Mouse (Mus musculus) limb, embryonic 13.5 days (tissue): ENCODE measurements around the gene Radil. TPM values are rescaled to one million over a fixed set of nuclear protein-coding genes. Genes with fewer than 3 reads are reported as not detected.

Experiments
- ATAC-seq: fragments of 200-750 bp; cut with Nextera tagmentation; 2 replicates; pipeline ENCODE4 v1.8.0; 2017; ENCODE audit warnings: low read depth, moderate number of reproducible peaks, moderate TSS enrichment; ENCODE audit not compliant: low FRiP score
- H3K27ac ChIP-seq: fragments of 300-500 bp; sonication (generic); 2 replicates; pipeline ENCODE4 v1.5.1; 2015; ENCODE audit warnings: inconsistent platforms, mild to moderate bottlenecking, moderate library complexity
- H3K27me3 ChIP-seq: fragments of 300-500 bp; sonication (generic); 2 replicates; pipeline ENCODE4 v1.6.1; 2015; ENCODE audit warnings: mild to moderate bottlenecking, inconsistent platforms
- H3K36me3 ChIP-seq: fragments of 300-500 bp; sonication (generic); 2 replicates; pipeline ENCODE4 v1.6.1; 2015; ENCODE audit warnings: inconsistent platforms, mild to moderate bottlenecking, moderate library complexity
- H3K4me1 ChIP-seq: fragments of 300-500 bp; sonication (generic); 2 replicates; pipeline ENCODE4 v1.6.1; 2015; ENCODE audit warnings: inconsistent platforms
- H3K4me2 ChIP-seq: fragments of 300-500 bp; sonication (generic); replicated peaks from 2 replicates; pipeline ENCODE4 v1.6.1; 2015; ENCODE audit warnings: inconsistent platforms, mild to moderate bottlenecking, moderate library complexity
- H3K4me3 ChIP-seq: fragments of 300-500 bp; sonication (generic); 2 replicates; pipeline ENCODE4 v1.5.1; 2015; ENCODE audit warnings: moderate library complexity, mild to moderate bottlenecking, inconsistent platforms
- H3K9ac ChIP-seq: fragments of 300-500 bp; sonication (generic); 2 replicates; pipeline ENCODE4 v1.6.1; 2015; ENCODE audit warnings: mild to moderate bottlenecking, inconsistent platforms
- H3K9me3 ChIP-seq: fragments of 300-500 bp; sonication (generic); 2 replicates; pipeline ENCODE4 v1.6.1; 2016; ENCODE audit warnings: inconsistent platforms
- WGBS: fragments of 180-500 bp; shearing (Covaris S2); methylation state at CpG from one replicate; pipeline ENCODE4 v1.1.7; 2015; 5-methylcytosine and 5-hydroxymethylcytosine counted together
- polyA plus RNA-seq: library from polyadenylated mRNA; unstranded; fragments of >200 nt; fragmentation: Nextera tagmentation; extraction: Ambion mirVana; gene quantifications from 2 replicates; pipeline ENCODE4 v1.2.1, GENCODE M21; 2015

Gene Radil
- polyA plus RNA-seq = 4.3 and 4.8 TPM in 2 replicates

GRCm38 (mm10) chr5:142550706-142551652 is at the start of gene Radil:
Radil (minus strand) TSS chr5:142551098.
- peak within 1 kb of the TSS; percentile 99 for H3K4me2 ChIP-seq
- H3K4me3 ChIP-seq = peak within 1 kb of the TSS; percentile 67
- H3K27ac ChIP-seq = peak within 1 kb of the TSS; percentile 8; the same call in 1 of the 2 replicates
- peaks cover 24% of the 10 kb centered on the region for H3K4me1 ChIP-seq
- H3K36me3 ChIP-seq = no peaks in the 10 kb centered on the region
- H3K27me3 ChIP-seq = peaks cover 16% of the 10 kb centered on the region
- H3K9me3 ChIP-seq = no peaks in the 10 kb centered on the region
- peak within 1 kb of the TSS; percentile 68 for H3K9ac ChIP-seq
- 3% methylated on average over 73 of the region's 80 CpGs for WGBS
- ATAC-seq = peak; percentile 90

GRCm38 (mm10) chr5:142597648-142598390 is 46.9 kb upstream of the Radil start:
- Histone ChIP-seq H3K36me3 (no peaks in the 10 kb centered on the region), H3K4me1 (0 out of 2 replicates have a peak, but pooled peaks cover 3% of the 10 kb centered on the region), H3K4me3 (no peak overlapping the region), H3K9me3 (no peaks in the 10 kb centered on the region), H3K4me2 (no peak overlapping the region), H3K27ac (no peak overlapping the region), H3K9ac (no peak overlapping the region), H3K27me3 (no peaks in the 10 kb centered on the region)
- WGBS = 70% methylated on average over 6 of the region's 6 CpGs
- no peak for ATAC-seq

- no peak for ATAC-seq
- Histone ChIP-seq H3K9me3 (no peaks in the 10 kb centered on the region), H3K36me3 (no peaks in the 10 kb centered on the region), H3K9ac (no peak overlapping the region), H3K27me3 (no peaks in the 10 kb centered on the region), H3K27ac (no peak overlapping the region), H3K4me3 (no peak overlapping the region), H3K4me2 (no peak overlapping the region), H3K4me1 (0 out of 2 replicates have a peak, but pooled peaks cover 3% of the 10 kb centered on the region)
- WGBS = 85% methylated on average over 6 of the region's 6 CpGs
These were observed 45.8 kb upstream of the Radil start for GRCm38 (mm10) chr5:142596723-142597122.

- no peak overlapping the region for H3K9ac ChIP-seq
- H3K4me3 ChIP-seq = no peak overlapping the region
- H3K36me3 ChIP-seq = no peaks in the 10 kb centered on the region
- no peak for ATAC-seq
- H3K27me3 ChIP-seq = no peaks in the 10 kb centered on the region
- 0 out of 2 replicates have a peak, but pooled peaks cover 3% of the 10 kb centered on the region for H3K4me1 ChIP-seq
- no peak overlapping the region for H3K27ac ChIP-seq
- 65% methylated on average over 3 of the region's 3 CpGs for WGBS
- H3K9me3 ChIP-seq = no peaks in the 10 kb centered on the region
- H3K4me2 ChIP-seq = no peak overlapping the region
These were observed 44.8 kb upstream of the Radil start for GRCm38 (mm10) chr5:142595698-142596097.

GRCm38 (mm10) chr5:142590953-142591616 is 40.2 kb upstream of the Radil start:
- no peak overlapping the region for H3K9ac ChIP-seq
- H3K4me2 ChIP-seq = no peak overlapping the region
- H3K36me3 ChIP-seq = no peaks in the 10 kb centered on the region
- 82% methylated on average over 6 of the region's 6 CpGs for WGBS
- H3K27me3 ChIP-seq = no peaks in the 10 kb centered on the region
- H3K4me3 ChIP-seq = no peak overlapping the region
- H3K27ac ChIP-seq = no peak overlapping the region
- H3K4me1 ChIP-seq = 0 out of 2 replicates have a peak, but pooled peaks cover 3% of the 10 kb centered on the region
- no peak for ATAC-seq
- no peaks in the 10 kb centered on the region for H3K9me3 ChIP-seq

GRCm38 (mm10) chr5:142583616-142584126 is 32.8 kb upstream of the Radil start:
- Histone ChIP-seq H3K4me1 (peaks cover 9% of the 10 kb centered on the region; the same call in 1 of the 2 replicates), H3K9ac (no peak overlapping the region), H3K9me3 (no peaks in the 10 kb centered on the region; the same call in 1 of the 2 replicates), H3K27ac (no peak overlapping the region; the same call in 1 of the 2 replicates), H3K4me2 (0 out of 2 replicates have a peak overlapping the region, but pooled peaks have one; percentile 9), H3K36me3 (no peaks in the 10 kb centered on the region), H3K4me3 (no peak overlapping the region), H3K27me3 (no peaks in the 10 kb centered on the region; the same call in 1 of the 2 replicates)
- ATAC-seq = peak; percentile 69
- WGBS = 53% methylated on average over 14 of the region's 14 CpGs

- Histone ChIP-seq H3K4me1 (peaks cover 9% of the 10 kb centered on the region; the same call in 1 of the 2 replicates), H3K9me3 (no peaks in the 10 kb centered on the region; the same call in 1 of the 2 replicates), H3K4me3 (no peak overlapping the region), H3K4me2 (no peak overlapping the region), H3K36me3 (no peaks in the 10 kb centered on the region), H3K27me3 (no peaks in the 10 kb centered on the region; the same call in 1 of the 2 replicates), H3K9ac (no peak overlapping the region), H3K27ac (no peak overlapping the region)
- 10% methylated on average over 5 of the region's 5 CpGs for WGBS
- ATAC-seq = peak; percentile 77
These were observed 30.6 kb upstream of the Radil start for GRCm38 (mm10) chr5:142581517-142581916.

- 84% methylated on average over 10 of the region's 10 CpGs for WGBS
- no peaks in the 10 kb centered on the region for H3K36me3 ChIP-seq
- no peak overlapping the region for H3K4me2 ChIP-seq
- H3K4me1 ChIP-seq = no peaks in the 10 kb centered on the region
- no peaks in the 10 kb centered on the region; the same call in 1 of the 2 replicates for H3K27me3 ChIP-seq
- no peak overlapping the region for H3K9ac ChIP-seq
- no peak overlapping the region for H3K4me3 ChIP-seq
- no peaks in the 10 kb centered on the region; the same call in 1 of the 2 replicates for H3K9me3 ChIP-seq
- H3K27ac ChIP-seq = no peak overlapping the region
- ATAC-seq = no peak
These were observed 27.3 kb upstream of the Radil start for GRCm38 (mm10) chr5:142578192-142578591.

- no peak overlapping the region for H3K4me2 ChIP-seq
- no peak overlapping the region for H3K4me3 ChIP-seq
- H3K4me1 ChIP-seq = no peaks in the 10 kb centered on the region
- H3K27ac ChIP-seq = no peak overlapping the region
- H3K9me3 ChIP-seq = no peaks in the 10 kb centered on the region; the same call in 1 of the 2 replicates
- H3K9ac ChIP-seq = no peak overlapping the region
- ATAC-seq = no peak
- 85% methylated on average over 7 of the region's 7 CpGs for WGBS
- no peaks in the 10 kb centered on the region for H3K36me3 ChIP-seq
- no peaks in the 10 kb centered on the region; the same call in 1 of the 2 replicates for H3K27me3 ChIP-seq
These were observed 25.9 kb upstream of the Radil start for GRCm38 (mm10) chr5:142576832-142577231.

- Histone ChIP-seq H3K9me3 (no peaks in the 10 kb centered on the region; the same call in 1 of the 2 replicates), H3K4me1 (no peaks in the 10 kb centered on the region), H3K4me2 (no peak overlapping the region), H3K4me3 (no peak overlapping the region), H3K36me3 (no peaks in the 10 kb centered on the region), H3K27ac (no peak overlapping the region), H3K9ac (no peak overlapping the region), H3K27me3 (no peaks in the 10 kb centered on the region)
- 83% methylated on average over 8 of the region's 8 CpGs for WGBS
- ATAC-seq = no peak
These were observed 23.6 kb upstream of the Radil start for GRCm38 (mm10) chr5:142574323-142575057.

- Histone ChIP-seq H3K9me3 (peaks cover 17% of the 10 kb centered on the region), H3K36me3 (no peaks in the 10 kb centered on the region), H3K4me1 (no peaks in the 10 kb centered on the region), H3K27me3 (no peaks in the 10 kb centered on the region), H3K4me2 (no peak overlapping the region), H3K4me3 (no peak overlapping the region), H3K9ac (no peak overlapping the region), H3K27ac (no peak overlapping the region)
- ATAC-seq = no peak
- 92% methylated on average over 1 of the region's 1 CpGs for WGBS
These were observed 13.7 kb upstream of the Radil start for GRCm38 (mm10) chr5:142564606-142565005.
